Mouse (Mus musculus): ENCODE results near the gene Usp47. TPM values are rescaled to one million over a fixed set of nuclear protein-coding genes. Genes with fewer than 3 reads are reported as not detected.

Usp47 gene
- polyA plus RNA-seq, 1 experiment from 2014 or later, result 58.1 TPM

GRCm38 (mm10) chr7:112102933-112103332 is 79.6 kb downstream of the Usp47 start:
- H3K4me1 ChIP-seq, result no peaks in the 10 kb centered on the region
- 87% methylated on average over 5 of the region's 5 CpGs for WGBS
- no peak for ATAC-seq (ENCODE audit: low FRiP score)
- peaks cover 74% of the 10 kb centered on the region for H3K36me3 ChIP-seq
- H3K27ac ChIP-seq (replicated peaks), result no peak overlapping the region
- no peak overlapping the region for H3K4me2 ChIP-seq
- no peaks in the 10 kb centered on the region for H3K27me3 ChIP-seq (replicated peaks)
- no peak overlapping the region for H3K9ac ChIP-seq (replicated peaks)
- H3K9me3 ChIP-seq (replicated peaks), result no peaks in the 10 kb centered on the region
- no peak overlapping the region for H3K4me3 ChIP-seq (replicated peaks)

GRCm38 (mm10) chr7:112103816-112104215 is 80.5 kb downstream of the Usp47 start:
- Histone ChIP-seq H3K4me1 (no peaks in the 10 kb centered on the region), H3K36me3 (peaks cover 74% of the 10 kb centered on the region), H3K9ac (replicated peaks) (no peak overlapping the region), H3K4me2 (no peak overlapping the region), H3K4me3 (replicated peaks) (no peak overlapping the region), H3K9me3 (replicated peaks) (no peaks in the 10 kb centered on the region), H3K27ac (replicated peaks) (no peak overlapping the region), H3K27me3 (replicated peaks) (no peaks in the 10 kb centered on the region)
- 93% methylated on average over 5 of the region's 5 CpGs for WGBS
- ATAC-seq (ENCODE audit: low FRiP score), result no peak

DNA sequence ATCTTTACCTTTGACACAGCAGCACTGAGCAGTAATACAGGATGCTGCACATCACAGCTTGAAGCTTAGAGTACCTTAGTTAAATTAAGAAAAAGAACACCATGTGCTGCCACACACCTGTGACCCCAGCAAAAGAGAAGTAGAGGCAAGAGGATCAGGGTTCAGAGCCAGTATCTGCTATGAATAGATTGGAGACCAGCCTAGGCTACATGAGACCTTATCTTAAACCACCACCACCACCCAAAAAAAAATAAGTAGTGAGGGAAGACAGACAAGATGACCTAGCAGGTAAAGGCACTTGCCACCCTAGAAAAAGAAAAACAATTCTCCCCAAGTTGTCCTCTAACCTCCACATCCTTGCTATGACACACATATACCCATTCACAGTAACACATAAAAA is 85.5 kb downstream of the Usp47 start:
- no peaks in the 10 kb centered on the region for H3K9me3 ChIP-seq (replicated peaks)
- no peaks in the 10 kb centered on the region for H3K27me3 ChIP-seq (replicated peaks)
- H3K9ac ChIP-seq (replicated peaks), result no peak overlapping the region
- no peaks in the 10 kb centered on the region for H3K4me1 ChIP-seq
- H3K27ac ChIP-seq (replicated peaks), result no peak overlapping the region
- H3K4me3 ChIP-seq (replicated peaks), result no peak overlapping the region
- ATAC-seq (ENCODE audit: low FRiP score), result no peak
- H3K36me3 ChIP-seq, result peaks cover 61% of the 10 kb centered on the region
- H3K4me2 ChIP-seq, result no peak overlapping the region

DNA sequence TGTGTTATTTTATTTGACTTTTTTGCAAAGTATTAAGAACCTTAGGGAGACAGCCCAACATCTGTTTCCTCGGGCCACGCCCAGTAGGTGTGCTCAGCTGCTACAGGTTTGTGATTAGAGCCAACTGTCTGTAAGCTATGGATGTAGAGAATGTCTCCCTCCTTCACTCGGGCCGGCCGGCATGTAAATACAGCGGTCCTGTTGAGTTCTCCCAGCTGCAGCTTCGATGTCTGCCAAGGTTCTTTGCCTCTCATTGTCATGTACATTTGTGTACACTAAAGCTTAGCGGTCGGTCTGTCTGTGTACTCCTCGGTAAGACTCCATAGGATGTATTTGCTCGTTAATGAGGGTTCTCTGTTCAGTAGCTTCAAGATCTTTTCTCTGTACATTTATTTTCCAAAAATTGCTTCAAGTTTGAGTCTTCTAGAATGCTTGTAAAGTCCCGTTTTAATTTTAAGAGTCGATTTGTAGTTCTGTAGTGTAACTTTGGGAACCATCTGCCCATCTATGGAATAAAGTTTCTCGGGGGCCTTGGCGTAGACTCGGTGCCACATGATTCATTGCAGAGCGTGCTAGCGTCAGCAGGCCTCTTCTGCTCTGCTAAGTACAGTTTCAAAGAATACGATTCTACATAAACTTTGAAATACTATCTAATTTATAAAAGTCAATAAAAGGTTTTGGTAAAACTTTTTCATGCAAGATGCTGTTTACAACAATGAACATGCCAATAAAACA is 87.5 kb downstream of the Usp47 start:
- Histone ChIP-seq H3K27ac (replicated peaks) (no peak overlapping the region), H3K4me3 (replicated peaks) (no peak overlapping the region), H3K9ac (replicated peaks) (no peak overlapping the region), H3K27me3 (replicated peaks) (no peaks in the 10 kb centered on the region), H3K36me3 (peaks cover 47% of the 10 kb centered on the region), H3K9me3 (replicated peaks) (no peaks in the 10 kb centered on the region), H3K4me2 (no peak overlapping the region), H3K4me1 (no peaks in the 10 kb centered on the region)
- ATAC-seq (ENCODE audit: low FRiP score), result no peak
- 89% methylated on average over 19 of the region's 19 CpGs for WGBS

DNA sequence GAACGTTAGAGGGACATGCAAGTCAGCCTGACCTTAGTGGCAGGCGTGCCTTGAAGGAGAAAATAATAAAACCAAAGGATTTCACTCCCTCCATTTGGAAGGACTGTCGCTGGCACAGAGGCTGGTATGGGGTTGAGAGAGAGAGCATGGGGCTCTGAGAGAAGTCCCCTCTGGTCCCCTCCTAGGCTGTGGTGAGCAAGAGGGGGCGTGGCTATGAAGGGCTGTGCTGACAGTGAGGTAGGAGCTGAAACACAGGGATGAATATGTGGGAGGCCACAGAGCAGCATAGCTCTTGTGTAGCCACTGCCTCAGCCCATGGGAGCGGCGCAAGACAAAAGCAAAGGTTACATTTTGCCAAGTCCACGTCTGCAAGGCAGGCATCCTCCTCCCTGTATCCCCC is 94.2 kb downstream of the Usp47 start:
- Histone ChIP-seq H3K4me1 (0 out of 2 replicates have a peak, but pooled peaks cover 3% of the 10 kb centered on the region), H3K36me3 (no peaks in the 10 kb centered on the region), H3K27me3 (replicated peaks) (no peaks in the 10 kb centered on the region), H3K9me3 (replicated peaks) (no peaks in the 10 kb centered on the region), H3K4me2 (no peak overlapping the region), H3K27ac (replicated peaks) (no peak overlapping the region), H3K4me3 (replicated peaks) (no peak overlapping the region), H3K9ac (replicated peaks) (no peak overlapping the region)
- 82% methylated on average over 7 of the region's 7 CpGs for WGBS
- no peak for ATAC-seq (ENCODE audit: low FRiP score)

DNA sequence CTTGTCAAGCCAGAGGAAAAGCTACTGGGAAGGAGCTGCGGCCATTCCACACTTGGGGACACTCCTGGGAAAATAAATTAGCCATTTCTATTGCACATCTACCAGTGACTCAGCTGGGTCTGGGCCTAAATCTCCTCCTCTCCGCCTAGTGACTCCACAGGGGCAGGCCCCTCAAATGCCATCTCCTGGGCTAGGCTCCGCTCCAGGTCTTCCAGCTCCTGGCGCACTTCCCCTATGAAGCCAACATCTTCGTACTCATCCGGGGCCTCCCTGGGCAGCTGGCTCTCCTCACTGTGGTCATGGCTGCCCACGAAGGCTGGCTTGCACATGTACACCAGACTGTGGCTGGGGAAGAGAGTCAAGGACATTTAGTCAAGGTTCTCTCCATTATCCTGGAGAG is 94.8 kb downstream of the Usp47 start:
- Histone ChIP-seq H3K4me1 (0 out of 2 replicates have a peak, but pooled peaks cover 3% of the 10 kb centered on the region), H3K27ac (replicated peaks) (no peak overlapping the region), H3K4me2 (no peak overlapping the region), H3K36me3 (no peaks in the 10 kb centered on the region), H3K4me3 (replicated peaks) (no peak overlapping the region), H3K9ac (replicated peaks) (no peak overlapping the region), H3K9me3 (replicated peaks) (no peaks in the 10 kb centered on the region), H3K27me3 (replicated peaks) (no peaks in the 10 kb centered on the region)
- ATAC-seq (ENCODE audit: low FRiP score), result no peak
- 84% methylated on average over 7 of the region's 7 CpGs for WGBS

GRCm38 (mm10) chr7:112119248-112119647 is 95.9 kb downstream of the Usp47 start:
- Histone ChIP-seq H3K9me3 (replicated peaks) (no peaks in the 10 kb centered on the region), H3K36me3 (no peaks in the 10 kb centered on the region), H3K4me3 (replicated peaks) (no peak overlapping the region), H3K4me1 (0 out of 2 replicates have a peak, but pooled peaks cover 3% of the 10 kb centered on the region), H3K27ac (replicated peaks) (no peak overlapping the region), H3K27me3 (replicated peaks) (no peaks in the 10 kb centered on the region), H3K4me2 (no peak overlapping the region), H3K9ac (replicated peaks) (no peak overlapping the region)
- no peak for ATAC-seq (ENCODE audit: low FRiP score)
- 86% methylated on average over 7 of the region's 7 CpGs for WGBS

GRCm38 (mm10) chr7:112120861-112121810 is 97.8 kb downstream of the Usp47 start:
- H3K27ac ChIP-seq (replicated peaks), result no peak overlapping the region
- no peak for ATAC-seq (ENCODE audit: low FRiP score)
- 71% methylated on average over 11 of the region's 11 CpGs for WGBS
- no peaks in the 10 kb centered on the region for H3K27me3 ChIP-seq (replicated peaks)
- 0 out of 2 replicates have a peak, but pooled peaks cover 3% of the 10 kb centered on the region for H3K4me1 ChIP-seq
- H3K4me2 ChIP-seq, result no peak overlapping the region
- H3K36me3 ChIP-seq, result no peaks in the 10 kb centered on the region
- H3K9me3 ChIP-seq (replicated peaks), result no peaks in the 10 kb centered on the region
- no peak overlapping the region for H3K4me3 ChIP-seq (replicated peaks)
- H3K9ac ChIP-seq (replicated peaks), result no peak overlapping the region

DNA sequence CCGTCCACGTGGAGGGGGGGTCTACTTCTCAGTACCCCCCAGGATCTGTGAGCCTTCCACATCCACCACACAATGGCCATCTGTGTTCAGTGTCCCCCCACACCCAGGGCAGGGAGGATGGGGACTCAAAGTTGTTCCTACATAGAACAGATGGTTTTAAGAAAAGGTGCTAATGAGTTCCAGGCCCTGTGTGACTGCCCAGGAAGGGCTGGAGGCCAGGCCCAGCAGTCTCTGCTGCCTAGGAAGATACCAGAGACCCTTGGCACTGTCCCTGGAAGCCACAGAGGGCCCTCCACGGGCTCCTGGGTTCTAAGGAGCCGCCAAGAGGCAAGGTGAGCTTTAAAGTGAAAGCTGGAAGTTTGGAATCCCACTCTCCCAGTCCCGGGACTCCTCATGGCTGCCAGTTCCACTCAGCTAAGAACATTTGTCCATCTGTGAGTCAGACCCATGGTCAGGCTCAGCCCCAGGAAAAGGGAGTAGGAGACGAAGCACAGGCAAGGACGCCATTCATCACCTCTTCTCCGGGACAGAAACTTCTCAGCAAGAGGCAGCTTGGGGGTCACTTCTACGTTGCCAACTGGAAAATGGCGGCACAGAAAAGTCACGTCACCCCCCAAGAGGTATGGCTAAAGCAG is 98.7 kb downstream of the Usp47 start:
- Histone ChIP-seq H3K4me3 (replicated peaks) (no peak overlapping the region), H3K4me1 (0 out of 2 replicates have a peak, but pooled peaks cover 3% of the 10 kb centered on the region), H3K9me3 (replicated peaks) (no peaks in the 10 kb centered on the region), H3K36me3 (no peaks in the 10 kb centered on the region), H3K4me2 (no peak overlapping the region), H3K9ac (replicated peaks) (no peak overlapping the region), H3K27me3 (replicated peaks) (no peaks in the 10 kb centered on the region), H3K27ac (replicated peaks) (no peak overlapping the region)
- no peak for ATAC-seq (ENCODE audit: low FRiP score)
- WGBS, result 89% methylated on average over 11 of the region's 11 CpGs

DNA sequence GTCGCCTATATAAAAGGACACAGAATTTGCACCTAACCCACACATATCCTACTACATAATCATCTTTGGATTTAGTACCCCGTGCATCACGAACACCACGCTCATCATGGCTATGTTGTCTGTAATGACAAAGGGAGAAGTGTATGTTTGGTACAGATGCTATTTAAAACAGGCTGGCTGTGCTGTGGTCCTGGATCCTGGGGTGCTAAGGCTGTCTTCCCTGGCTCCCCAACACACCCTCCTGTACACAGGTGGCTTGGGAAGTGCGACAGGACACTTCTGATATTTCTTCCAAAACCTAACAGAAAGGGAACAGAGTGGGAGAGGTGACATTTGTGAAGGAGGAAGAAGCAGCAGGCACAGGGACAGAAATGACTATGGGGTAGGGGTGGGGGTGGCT is 100.3 kb downstream of the Usp47 start:
- H3K27ac ChIP-seq (replicated peaks), result no peak overlapping the region
- 94% methylated on average over 5 of the region's 5 CpGs for WGBS
- H3K36me3 ChIP-seq, result no peaks in the 10 kb centered on the region
- no peak for ATAC-seq (ENCODE audit: low FRiP score)
- H3K9ac ChIP-seq (replicated peaks), result no peak overlapping the region
- 0 out of 2 replicates have a peak, but pooled peaks cover 3% of the 10 kb centered on the region for H3K4me1 ChIP-seq
- no peak overlapping the region for H3K4me3 ChIP-seq (replicated peaks)
- H3K9me3 ChIP-seq (replicated peaks), result no peaks in the 10 kb centered on the region
- no peak overlapping the region for H3K4me2 ChIP-seq
- no peaks in the 10 kb centered on the region for H3K27me3 ChIP-seq (replicated peaks)

- Histone ChIP-seq H3K27me3 (replicated peaks) (no peaks in the 10 kb centered on the region), H3K9me3 (replicated peaks) (no peaks in the 10 kb centered on the region), H3K36me3 (no peaks in the 10 kb centered on the region), H3K27ac (replicated peaks) (no peak overlapping the region), H3K9ac (replicated peaks) (no peak overlapping the region), H3K4me1 (0 out of 2 replicates have a peak, but pooled peaks cover 3% of the 10 kb centered on the region), H3K4me3 (replicated peaks) (no peak overlapping the region), H3K4me2 (no peak overlapping the region)
- 79% methylated on average over 7 of the region's 7 CpGs for WGBS
- no peak for ATAC-seq (ENCODE audit: low FRiP score)
Observed at GRCm38 (mm10) chr7:112125625-112126260, 102.4 kb downstream of the Usp47 start.
